Mouse (Mus musculus): Measurements from ENCODE around the gene Rims3. TPM values are rescaled to one million over a fixed set of nuclear protein-coding genes. Genes with fewer than 3 reads are reported as not detected.

Rims3 gene
- total RNA-seq (2023) = under 1 TPM; 0.56 to 0.58 TPM

DNA sequence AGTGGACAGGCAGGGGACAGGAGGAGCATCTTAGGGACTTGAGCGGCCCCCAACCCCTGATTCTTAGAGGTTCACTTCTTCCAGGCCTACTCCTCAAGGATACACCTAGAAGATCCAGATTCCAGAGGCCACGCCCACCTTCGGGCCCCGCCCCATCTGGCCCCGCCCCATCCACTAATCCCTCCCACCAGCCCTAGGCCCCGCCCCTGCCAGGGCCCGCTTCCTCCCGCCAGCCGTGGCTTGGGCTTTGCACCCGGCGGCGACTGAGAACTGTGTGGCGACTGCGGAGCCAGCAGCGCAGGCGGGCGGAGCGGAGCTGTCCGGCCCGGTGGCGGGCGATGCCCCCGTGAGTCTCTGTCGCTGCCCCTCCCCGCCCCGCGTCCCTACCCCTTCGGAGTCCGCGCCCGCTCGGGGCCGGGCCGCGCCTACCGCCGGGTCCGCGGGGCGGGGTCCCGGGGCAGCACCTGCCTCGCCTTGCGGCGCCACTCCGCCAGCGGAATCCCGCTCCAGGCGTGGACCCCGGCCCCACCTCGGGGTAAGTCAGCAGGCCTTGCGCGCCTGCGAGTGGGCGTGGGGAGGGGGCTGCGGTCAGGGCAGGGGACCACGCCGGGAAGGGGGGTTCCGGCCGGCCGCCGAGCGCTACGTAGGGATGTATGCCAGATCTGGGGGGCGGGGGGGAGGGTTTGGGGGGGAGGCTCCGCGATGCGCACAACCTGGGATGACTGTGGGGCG lies at the start of gene Rims3:
Rims3 (plus strand) TSS at position 229 of the 732 bp plus-strand sequence.

DNA sequence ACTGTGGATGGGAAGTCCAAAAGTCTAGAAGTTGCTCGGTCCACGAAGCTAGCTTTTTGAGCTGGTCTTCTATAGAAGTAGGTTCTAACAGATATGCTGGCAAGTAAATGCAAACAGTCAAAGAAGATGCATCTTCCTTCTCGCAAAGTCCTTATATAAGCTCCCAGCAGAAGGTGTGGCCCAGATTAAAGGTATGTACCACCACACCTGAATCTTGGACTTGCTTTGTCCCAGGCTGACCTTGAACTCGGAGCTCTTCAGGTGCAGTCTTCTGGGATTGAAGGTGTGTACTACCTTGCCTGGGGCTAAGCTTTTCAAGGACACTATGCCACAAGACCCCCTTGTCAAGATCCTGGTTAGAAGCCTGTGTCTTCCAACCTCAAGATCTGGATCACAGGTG lies 23.1 kb upstream of the Rims3 start, which contains the start of gene Nfyc:
Nfyc (minus strand) TSS at position 101 of the 400 bp plus-strand sequence.

DNA sequence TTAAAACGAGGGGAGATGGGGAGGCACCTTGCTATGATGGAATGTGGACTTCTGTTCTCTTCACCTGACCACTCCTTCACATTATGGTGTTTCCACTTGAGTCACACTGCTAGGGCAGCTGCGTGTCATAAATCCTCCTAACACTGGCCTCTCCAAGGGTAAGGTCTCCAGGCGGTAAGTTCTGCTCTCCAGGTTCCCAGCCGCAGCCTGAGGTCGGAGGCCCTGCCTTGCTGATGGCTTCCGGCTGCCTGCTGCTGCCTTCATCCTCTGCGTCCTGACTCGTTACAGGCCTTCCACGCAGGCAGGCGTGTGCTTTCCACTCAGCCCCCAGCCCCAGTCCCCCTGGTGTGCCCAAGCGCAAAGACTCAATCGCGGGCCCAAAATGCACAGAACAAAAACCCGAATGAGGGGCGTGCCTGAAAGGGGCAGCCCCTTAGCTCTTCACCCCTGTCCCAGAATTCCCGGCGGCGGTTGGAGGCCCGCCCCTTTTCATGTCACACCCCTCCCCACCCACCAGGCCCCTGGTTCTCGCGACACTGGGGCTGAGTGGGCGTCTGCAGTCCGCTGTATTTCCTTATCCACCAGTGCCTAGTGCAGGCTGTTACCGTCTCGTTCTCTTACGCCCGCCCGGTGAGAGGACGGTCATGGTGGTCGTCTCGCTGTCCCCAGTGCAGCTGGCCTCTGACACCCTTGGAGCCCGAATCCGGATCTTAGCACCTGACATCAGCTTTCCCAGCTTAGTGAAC lies 70.1 kb downstream of the Rims3 start, which contains the start of gene Exo5:
Exo5 (minus strand) TSS at position 464 of the 746 bp plus-strand sequence.

Other genes with a start within 250 kb of the Rims3 start
- gene Cited4, start 188.2 kb upstream of the Rims3 start, total RNA-seq (2023) = not detected
- gene Kcnq4, start 106.2 kb upstream of the Rims3 start, total RNA-seq (2023) = not detected
- 10 to 100 TPM; 81.2 to 90.3 TPM for gene Nfyc, start 23.2 kb upstream of the Rims3 start, total RNA-seq (2023)
- 10 to 100 TPM in 1 of 2 experiments, 1 to 10 TPM in 1; 9.1 to 11.8 TPM for gene Exo5, start 70.2 kb downstream of the Rims3 start, total RNA-seq (2023)
- gene Zfp69, start 96.9 kb downstream of the Rims3 start, total RNA-seq (2023) = 1 to 10 TPM; 7.9 to 9.3 TPM
- 100 to 1,000 TPM; 380 to 399 TPM for gene Smap2, start 162.4 kb downstream of the Rims3 start, total RNA-seq (2023)
- not detected for gene Col9a2, start 184.6 kb downstream of the Rims3 start, total RNA-seq (2023)
- gene Zmpste24, start 243.4 kb downstream of the Rims3 start, total RNA-seq (2023) = 10 to 100 TPM; 33.5 to 33.7 TPM